Mouse (Mus musculus): ENCODE measurements around the gene Adam20. TPM values are rescaled to one million over a fixed set of nuclear protein-coding genes. Genes with fewer than 3 reads are reported as not detected.

Adam20 gene
- polyA plus RNA-seq (2015; fragmentation: Illumina TruSeq; extraction: RNeasy Lipid Tissue Mini Kit (QIAGEN cat#74804); ENCODE audit: insufficient read depth, low read depth, low replicate concordance), result not detected

DNA sequence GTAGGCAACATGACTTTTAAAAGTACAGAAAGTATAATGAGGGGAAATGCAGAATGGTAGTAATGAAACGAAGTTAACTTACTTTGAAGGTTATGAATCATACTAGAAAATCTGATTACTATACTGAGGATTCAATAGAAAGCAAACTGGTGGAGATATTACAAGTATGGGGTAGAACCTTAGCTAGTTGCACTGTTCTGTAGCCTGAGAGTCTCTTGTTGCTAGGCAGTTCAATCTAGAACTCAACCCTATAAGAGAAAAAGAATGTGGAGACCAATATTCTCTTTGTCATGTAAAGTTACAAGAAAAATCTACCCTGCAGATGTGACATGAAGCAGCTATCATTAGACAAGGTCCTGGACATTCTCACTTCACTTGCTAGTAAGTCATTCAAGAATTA, at the start of gene Adam20:
Gene Adam20 (plus strand): TSS at position 301 of the 400 bp plus-strand sequence.

GRCm38 (mm10) chr8:40751908-40752307, 41.2 kb upstream of the Adam20 start, which contains the start of gene Adam25:
Adam25 (plus strand) TSS chr8:40752208.

Other genes with a start within 250 kb of the Adam20 start
- not detected for gene Adam24, start 118.2 kb upstream of the Adam20 start, polyA plus RNA-seq (2015; fragmentation: Illumina TruSeq; extraction: RNeasy Lipid Tissue Mini Kit (QIAGEN cat#74804); ENCODE audit: insufficient read depth, low read depth, low replicate concordance)
- not detected for gene Adam25, start 41.1 kb upstream of the Adam20 start, polyA plus RNA-seq (2015; fragmentation: Illumina TruSeq; extraction: RNeasy Lipid Tissue Mini Kit (QIAGEN cat#74804); ENCODE audit: insufficient read depth, low read depth, low replicate concordance)
- not detected for gene Adam39, start 29.7 kb downstream of the Adam20 start, polyA plus RNA-seq (2015; fragmentation: Illumina TruSeq; extraction: RNeasy Lipid Tissue Mini Kit (QIAGEN cat#74804); ENCODE audit: insufficient read depth, low read depth, low replicate concordance)